Mouse (Mus musculus) cerebellum, adult 2 months (tissue): ENCODE results near the gene Sprr2a1.
"Not testable (repeated sequence)": the region's sequence is repeated elsewhere in the genome, so short reads cannot be mapped to it uniquely, and the experiment has no call there.

Source experiments
- CTCF ChIP-seq: fragments of 200-500 bp; IDR thresholded peaks from 2 replicates; pipeline ENCODE4 v1.5.1; 2011; ENCODE audit warnings: low read depth, mild to moderate bottlenecking, control low read depth, low read length, moderate library complexity, borderline replicate concordance; ENCODE audit not compliant: insufficient read depth
- POLR2A ChIP-seq: fragments of 200-500 bp; IDR thresholded peaks from 2 replicates; pipeline ENCODE4 v1.6.1; 2011; ENCODE audit warnings: low read length, control low read depth, borderline replicate concordance; ENCODE audit not compliant: insufficient read depth

DNA sequence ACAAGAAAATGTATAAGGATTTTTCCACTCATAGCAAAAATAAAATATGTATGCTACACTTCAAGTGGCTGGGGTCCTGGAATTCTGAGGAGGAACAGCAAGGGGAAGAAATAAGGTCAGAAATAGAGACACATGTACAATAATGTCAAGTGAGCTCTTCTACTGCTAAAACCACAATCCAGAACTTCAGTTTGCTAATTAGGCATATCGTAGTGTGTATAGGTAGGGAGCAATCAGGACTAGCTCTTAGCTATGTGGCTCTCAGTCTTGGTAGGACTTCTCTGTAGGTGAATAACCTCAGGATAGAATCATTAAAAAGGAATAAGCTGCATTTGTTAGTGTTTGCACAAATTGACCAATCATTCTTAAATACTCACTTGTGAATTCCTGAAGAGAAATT is 23.6 kb downstream of the Sprr2a1 start:
- TF ChIP-seq POLR2A, CTCF: not testable (repeated sequence)
